In genomic region chr1:36513310-36513709, GRCm38 (mm10) we compare ENCODE assay signal across 8 mouse cellular contexts. TPM values are rescaled to one million over a fixed set of nuclear protein-coding genes. Genes with fewer than 3 reads are reported as not detected.
DNase-seq lines count a peak whose midpoint lies in the region; ATAC-seq and TF ChIP-seq lines count a peak whose summit lies in the region.

No protein-coding gene starts in this region.

- no peaks in the 10 kb centered on the region for H3K36me3 ChIP-seq in lung, embryonic 15.5 days
- no peaks in the 10 kb centered on the region for H3K36me3 ChIP-seq in embryonic facial prominence, embryonic 11.5 days (replicated peaks; ENCODE audit: control insufficient read depth, insufficient read depth, low read depth, low read length)
- 0 out of 2 replicates have a peak, but pooled peaks cover 6% of the 10 kb centered on the region for H3K36me3 ChIP-seq in kidney, embryonic 14.5 days (ENCODE audit: control insufficient read depth, insufficient read depth, low read length)
- H3K36me3 ChIP-seq in myocyte (ENCODE audit: control insufficient read depth, insufficient read depth): no peaks in the 10 kb centered on the region
- H3K36me3 ChIP-seq in thymus, adult 2 months (ENCODE audit: control insufficient read depth, insufficient read depth, low read length): no peaks in the 10 kb centered on the region

- peak overlapping the region; percentile 100 for H3K4me3 ChIP-seq in lung, embryonic 15.5 days
- peak overlapping the region; percentile 92 for H3K4me3 ChIP-seq in embryonic facial prominence, embryonic 11.5 days (ENCODE audit: low read depth, low read length)
- peak overlapping the region; percentile 92 for H3K4me3 ChIP-seq in kidney, embryonic 14.5 days (ENCODE audit: low read length)
- peak overlapping the region; percentile 39 for H3K4me3 ChIP-seq in myocyte
- H3K4me3 ChIP-seq in thymus, adult 2 months (ENCODE audit: control insufficient read depth, insufficient read depth, low read length): no peak overlapping the region

- no peak for TF ChIP-seq POLR2A in myocyte (IDR thresholded peaks at IDR 0.05; ENCODE audit: insufficient read length, low read depth)
- no peak for TF ChIP-seq POLR2A in thymus, adult 2 months (IDR thresholded peaks at IDR 0.05; ENCODE audit: control insufficient read depth, extremely low read depth, insufficient read depth, low read length, poor library complexity)

- no peaks in the 10 kb centered on the region for H3K27me3 ChIP-seq in lung, embryonic 15.5 days
- H3K27me3 ChIP-seq in embryonic facial prominence, embryonic 11.5 days (ENCODE audit: control insufficient read depth, insufficient read depth, low read length): no peaks in the 10 kb centered on the region
- no peaks in the 10 kb centered on the region for H3K27me3 ChIP-seq in kidney, embryonic 14.5 days (ENCODE audit: control insufficient read depth, insufficient read depth, low read length)
- H3K27me3 ChIP-seq in myocyte (ENCODE audit: control insufficient read depth, insufficient read depth, insufficient read length): no peaks in the 10 kb centered on the region
- no peaks in the 10 kb centered on the region for H3K27me3 ChIP-seq in thymus, adult 2 months (ENCODE audit: control insufficient read depth, insufficient read depth, low read length)

- H3K4me2 ChIP-seq in lung, embryonic 15.5 days: peak overlapping the region; percentile 97
- H3K4me2 ChIP-seq in embryonic facial prominence, embryonic 11.5 days (ENCODE audit: low read depth, low read length): peak overlapping the region; percentile 91
- H3K4me2 ChIP-seq in kidney, embryonic 14.5 days (replicated peaks; ENCODE audit: low read depth, low read length): peak overlapping the region; percentile 69
- peak overlapping the region; percentile 100 for H3K4me2 ChIP-seq in myocyte (ENCODE audit: low read depth)

- 0 out of 2 replicates have a peak, but pooled peaks cover 3% of the 10 kb centered on the region for H3K9me3 ChIP-seq in lung, embryonic 15.5 days
- H3K9me3 ChIP-seq in embryonic facial prominence, embryonic 11.5 days (replicated peaks; ENCODE audit: control insufficient read depth, low read length): no peaks in the 10 kb centered on the region
- H3K9me3 ChIP-seq in kidney, embryonic 14.5 days (ENCODE audit: control insufficient read depth, low read length): no peaks in the 10 kb centered on the region

- WGBS in lung, embryonic 15.5 days: 0% methylated on average over 1 of the region's 1 CpGs
- WGBS in embryonic facial prominence, embryonic 11.5 days: 16% methylated on average over 1 of the region's 1 CpGs
- 15% methylated on average over 1 of the region's 1 CpGs for WGBS in kidney, embryonic 14.5 days
- WGBS in thymus, adult 2 months: 59% methylated on average over 1 of the region's 1 CpGs

- H3K9ac ChIP-seq in lung, embryonic 15.5 days: peak overlapping the region; percentile 90
- peak overlapping the region; percentile 84 for H3K9ac ChIP-seq in embryonic facial prominence, embryonic 11.5 days (replicated peaks; ENCODE audit: low read length)
- H3K9ac ChIP-seq in kidney, embryonic 14.5 days (ENCODE audit: low read depth, low read length): peak overlapping the region; percentile 89

- DNase-seq in lung, postnatal 25 days (ENCODE audit: low spot score): no peak
- DNase-seq in embryonic facial prominence, embryonic 11.5 days (ENCODE audit: low spot score): no peak
- no peak for DNase-seq in thymus, adult 2 months
- DNase-seq in cerebellum, adult 9-11 months: no peak
- no peak for DNase-seq in left cerebral cortex, adult 18-20 months (ENCODE audit: low spot score in 2 of 2)

- TF ChIP-seq CTCF in thymus, adult 2 months (IDR thresholded peaks at IDR 0.05; ENCODE audit: borderline replicate concordance, control insufficient read depth, extremely low read depth, insufficient read depth, low read length, poor library complexity): no peak

- H3K79me2 ChIP-seq in myocyte (ENCODE audit: control insufficient read depth, insufficient read depth): peaks cover 39% of the 10 kb centered on the region

- no peak overlapping the region for H3K27ac ChIP-seq in lung, embryonic 15.5 days
- no peak overlapping the region for H3K27ac ChIP-seq in embryonic facial prominence, embryonic 11.5 days (replicated peaks; ENCODE audit: low read depth, low read length)
- no peak overlapping the region for H3K27ac ChIP-seq in kidney, embryonic 14.5 days (ENCODE audit: low read depth, low read length)
- no peak overlapping the region for H3K27ac ChIP-seq in thymus, adult 2 months (ENCODE audit: control insufficient read depth, insufficient read depth, low read length)

- peaks cover 25% of the 10 kb centered on the region for H3K4me1 ChIP-seq in lung, embryonic 15.5 days
- no peaks in the 10 kb centered on the region for H3K4me1 ChIP-seq in embryonic facial prominence, embryonic 11.5 days (ENCODE audit: control insufficient read depth, insufficient read depth, low read length)
- peaks cover 18% of the 10 kb centered on the region for H3K4me1 ChIP-seq in kidney, embryonic 14.5 days (ENCODE audit: control insufficient read depth, insufficient read depth, low read length)
- H3K4me1 ChIP-seq in thymus, adult 2 months (replicated peaks; ENCODE audit: control insufficient read depth, insufficient read depth, low read length): peaks cover 5% of the 10 kb centered on the region

- peak overlapping the region; percentile 67 for H3ac ChIP-seq in myocyte (ENCODE audit: control insufficient read depth, insufficient read length)

- ATAC-seq in lung, embryonic 15.5 days (ENCODE audit: borderline replicate concordance, extremely low read depth, low FRiP score, low TSS enrichment): no peak
- no peak for ATAC-seq in embryonic facial prominence, embryonic 11.5 days (replicated peaks; ENCODE audit: insufficient number of reproducible peaks, low FRiP score, low TSS enrichment, low read depth)
- ATAC-seq in kidney, embryonic 14.5 days (ENCODE audit: low FRiP score, low TSS enrichment): no peak

TF ChIP-seq in myocyte, 11 proteins besides CTCF, POLR2A, EP300 and RAD21:
- TF ChIP-seq POLR2AphosphoS2 (IDR thresholded peaks at IDR 0.05; ENCODE audit: insufficient read length, low read depth) (no peak), CEBPB (IDR thresholded peaks at IDR 0.05; ENCODE audit: insufficient read depth, poor library complexity, severe bottlenecking) (no peak), REST (IDR thresholded peaks at IDR 0.05; ENCODE audit: insufficient read depth, insufficient read length) (no peak), MYOG (IDR thresholded peaks at IDR 0.05; ENCODE audit: control insufficient read depth in 1 of 3, insufficient read depth in 1 of 3, insufficient read length in 2 of 3, low read depth in 2 of 3) (no peak), USF1 (IDR thresholded peaks at IDR 0.05; ENCODE audit: low read depth) (no peak), TCF12 (IDR thresholded peaks at IDR 0.05; ENCODE audit: insufficient read depth, poor library complexity, severe bottlenecking) (no peak), E2F4 (IDR thresholded peaks at IDR 0.05; ENCODE audit: insufficient read depth) (no peak), MAX (IDR thresholded peaks at IDR 0.05; ENCODE audit: low read depth) (no peak), SRF (IDR thresholded peaks at IDR 0.05; ENCODE audit: control insufficient read depth, insufficient read length, low read depth) (no peak), TCF3 (IDR thresholded peaks at IDR 0.05; ENCODE audit: insufficient read length, low read depth) (no peak), MYOD1 (IDR thresholded peaks at IDR 0.05; ENCODE audit: control insufficient read depth in 1 of 3, insufficient read length in 2 of 3, low read depth in 2 of 3) (no peak)

RNA-seq across cellular contexts. Expression of gene Cnnm3, which starts 1.6 kb away (rescaled TPM):
- 3.2 TPM in 2 replicates for polyA plus RNA-seq in lung, embryonic 15.5 days (2015; fragmentation: Nextera tagmentation; extraction: Ambion mirVana)
- polyA plus RNA-seq in embryonic facial prominence, embryonic 11.5 days (2014; fragmentation: Nextera tagmentation; extraction: Ambion mirVana): 3.5 and 5.4 TPM in 2 replicates
- 5.7 and 7.5 TPM in 2 replicates for polyA plus RNA-seq in kidney, embryonic 14.5 days (2014; fragmentation: Nextera tagmentation; extraction: Ambion mirVana)
- 10.2 TPM for polyA plus RNA-seq in myocyte (2012; fragmentation: generic; extraction: Trizol)
- polyA plus RNA-seq in thymus, adult 2 months (2012; rRNA removed): 51.2 and 59.9 TPM in 2 replicates
- total RNA-seq in left cerebral cortex, adult 18-20 months (2021): 10 to 100 TPM; 31.7 to 34.6 TPM

RNA-seq across cellular contexts. Expression of gene Ankrd23, which starts 23.4 kb away (rescaled TPM):
- 12.4 and 15.9 TPM in 2 replicates for polyA plus RNA-seq in lung, embryonic 15.5 days (2015; fragmentation: Nextera tagmentation; extraction: Ambion mirVana)
- 4.6 and 6.0 TPM in 2 replicates for polyA plus RNA-seq in embryonic facial prominence, embryonic 11.5 days (2014; fragmentation: Nextera tagmentation; extraction: Ambion mirVana)
- 10.5 and 14.6 TPM in 2 replicates for polyA plus RNA-seq in kidney, embryonic 14.5 days (2014; fragmentation: Nextera tagmentation; extraction: Ambion mirVana)
- 78.6 TPM for polyA plus RNA-seq in myocyte (2012; fragmentation: generic; extraction: Trizol)
- 40.4 and 56.2 TPM in 2 replicates for polyA plus RNA-seq in thymus, adult 2 months (2012; rRNA removed)
- 1 to 10 TPM; 5.4 to 5.9 TPM for total RNA-seq in left cerebral cortex, adult 18-20 months (2021)

RNA-seq across cellular contexts. Expression of gene Gm42417, which starts 25.9 kb away (rescaled TPM):
- 0.25 TPM in 1 of 2 replicates, not detected in the other for polyA plus RNA-seq in lung, embryonic 15.5 days (2015; fragmentation: Nextera tagmentation; extraction: Ambion mirVana)
- not detected in 2 replicates for polyA plus RNA-seq in embryonic facial prominence, embryonic 11.5 days (2014; fragmentation: Nextera tagmentation; extraction: Ambion mirVana)
- 0.26 TPM in 1 of 2 replicates, not detected in the other for polyA plus RNA-seq in kidney, embryonic 14.5 days (2014; fragmentation: Nextera tagmentation; extraction: Ambion mirVana)
- polyA plus RNA-seq in myocyte (2012; fragmentation: generic; extraction: Trizol): 0.13 TPM
- not detected in 2 replicates for polyA plus RNA-seq in thymus, adult 2 months (2012; rRNA removed)
- total RNA-seq in left cerebral cortex, adult 18-20 months (2021): under 1 TPM in 1 of 2 experiments, not detected in 1; 0.77 TPM

RNA-seq across cellular contexts. Expression of gene Ankrd39, which starts 33.9 kb away (rescaled TPM):
- 20.3 and 26.0 TPM in 2 replicates for polyA plus RNA-seq in lung, embryonic 15.5 days (2015; fragmentation: Nextera tagmentation; extraction: Ambion mirVana)
- 11.9 and 14.4 TPM in 2 replicates for polyA plus RNA-seq in embryonic facial prominence, embryonic 11.5 days (2014; fragmentation: Nextera tagmentation; extraction: Ambion mirVana)
- 22.4 and 22.7 TPM in 2 replicates for polyA plus RNA-seq in kidney, embryonic 14.5 days (2014; fragmentation: Nextera tagmentation; extraction: Ambion mirVana)
- polyA plus RNA-seq in myocyte (2012; fragmentation: generic; extraction: Trizol): 17.9 TPM
- 48.4 and 51.8 TPM in 2 replicates for polyA plus RNA-seq in thymus, adult 2 months (2012; rRNA removed)
- 10 to 100 TPM; 11.5 to 11.9 TPM for total RNA-seq in left cerebral cortex, adult 18-20 months (2021)

RNA-seq across cellular contexts. Expression of gene Cnnm4, which starts 41.9 kb away (rescaled TPM):
- 10.8 and 12.5 TPM in 2 replicates for polyA plus RNA-seq in lung, embryonic 15.5 days (2015; fragmentation: Nextera tagmentation; extraction: Ambion mirVana)
- polyA plus RNA-seq in embryonic facial prominence, embryonic 11.5 days (2014; fragmentation: Nextera tagmentation; extraction: Ambion mirVana): 12.0 and 12.8 TPM in 2 replicates
- polyA plus RNA-seq in kidney, embryonic 14.5 days (2014; fragmentation: Nextera tagmentation; extraction: Ambion mirVana): 12.8 and 13.1 TPM in 2 replicates
- polyA plus RNA-seq in myocyte (2012; fragmentation: generic; extraction: Trizol): 21.6 TPM
- polyA plus RNA-seq in thymus, adult 2 months (2012; rRNA removed): 15.3 and 18.0 TPM in 2 replicates
- 10 to 100 TPM; 12.4 TPM for total RNA-seq in left cerebral cortex, adult 18-20 months (2021)
